Mouse (Mus musculus) intestine, postnatal 0 days (tissue): ENCODE data around the gene Olfr313. TPM values are rescaled to one million over a fixed set of nuclear protein-coding genes. Genes with fewer than 3 reads are reported as not detected.
A peak's percentile ranks its signal among the peaks of the same experiment; 100 is the strongest.

Experiments
- ATAC-seq: fragments of 200-750 bp; cut with Nextera tagmentation; 2 replicates; pipeline ENCODE4 v1.8.0; 2017; ENCODE audit warnings: mild to moderate bottlenecking, moderate TSS enrichment, moderate library complexity
- H3K27ac ChIP-seq: fragments of 300-500 bp; sonication (generic); 2 replicates; pipeline ENCODE4 v1.5.1; 2014; ENCODE audit warnings: mild to moderate bottlenecking, low read depth, low read length, moderate library complexity
- H3K27me3 ChIP-seq: fragments of 300-500 bp; sonication (generic); replicated peaks from 2 replicates; pipeline ENCODE4 v1.6.1; 2014; ENCODE audit warnings: low read length, mixed read lengths; ENCODE audit not compliant: control insufficient read depth, insufficient read depth
- H3K36me3 ChIP-seq: fragments of 300-500 bp; sonication (generic); 2 replicates; pipeline ENCODE4 v1.6.1; 2014; ENCODE audit warnings: mild to moderate bottlenecking, moderate library complexity; ENCODE audit not compliant: control insufficient read depth, insufficient read depth
- H3K4me1 ChIP-seq: fragments of 300-500 bp; sonication (generic); replicated peaks from 2 replicates; pipeline ENCODE4 v1.6.1; 2014; ENCODE audit warnings: antibody characterized with exemption, low read length, mixed read lengths; ENCODE audit not compliant: control insufficient read depth, insufficient read depth
- H3K4me2 ChIP-seq: fragments of 300-500 bp; sonication (generic); replicated peaks from 2 replicates; pipeline ENCODE4 v1.6.1; 2014; ENCODE audit warnings: low read depth, mild to moderate bottlenecking, moderate library complexity
- H3K4me3 ChIP-seq: fragments of 300-500 bp; sonication (generic); 2 replicates; pipeline ENCODE4 v1.5.1; 2014; ENCODE audit warnings: low read depth, low read length
- H3K9ac ChIP-seq: fragments of 300-500 bp; sonication (generic); 2 replicates; pipeline ENCODE4 v1.6.1; 2014; ENCODE audit warnings: mild to moderate bottlenecking, low read depth, low read length
- H3K9me3 ChIP-seq: fragments of 300-500 bp; sonication (generic); 2 replicates; pipeline ENCODE4 v1.6.1; 2016; ENCODE audit warnings: mixed run types; ENCODE audit not compliant: control insufficient read depth
- CTCF ChIP-seq: sonication (generic); IDR thresholded peaks from 2 replicates; pipeline ENCODE4 v1.5.1; 2016; ENCODE audit warnings: low read depth, mild to moderate bottlenecking, control low read depth, antibody characterized with exemption, moderate library complexity
- WGBS: fragments of 180-500 bp; shearing (Covaris S2); extraction: QIAGEN DNeasy Blood & Tissue Kit; methylation state at CpG from one replicate; pipeline ENCODE4 v1.1.7; 2014; 5-methylcytosine and 5-hydroxymethylcytosine counted together
- polyA plus RNA-seq: library from polyadenylated mRNA; unstranded; fragments of >200 nt; fragmentation: Nextera tagmentation; extraction: Ambion mirVana; gene quantifications from 2 replicates; pipeline ENCODE4 v1.2.1, GENCODE M21; 2015

Olfr313 gene
- polyA plus RNA-seq, 1 experiment from 2014 or later: not detected

DNA sequence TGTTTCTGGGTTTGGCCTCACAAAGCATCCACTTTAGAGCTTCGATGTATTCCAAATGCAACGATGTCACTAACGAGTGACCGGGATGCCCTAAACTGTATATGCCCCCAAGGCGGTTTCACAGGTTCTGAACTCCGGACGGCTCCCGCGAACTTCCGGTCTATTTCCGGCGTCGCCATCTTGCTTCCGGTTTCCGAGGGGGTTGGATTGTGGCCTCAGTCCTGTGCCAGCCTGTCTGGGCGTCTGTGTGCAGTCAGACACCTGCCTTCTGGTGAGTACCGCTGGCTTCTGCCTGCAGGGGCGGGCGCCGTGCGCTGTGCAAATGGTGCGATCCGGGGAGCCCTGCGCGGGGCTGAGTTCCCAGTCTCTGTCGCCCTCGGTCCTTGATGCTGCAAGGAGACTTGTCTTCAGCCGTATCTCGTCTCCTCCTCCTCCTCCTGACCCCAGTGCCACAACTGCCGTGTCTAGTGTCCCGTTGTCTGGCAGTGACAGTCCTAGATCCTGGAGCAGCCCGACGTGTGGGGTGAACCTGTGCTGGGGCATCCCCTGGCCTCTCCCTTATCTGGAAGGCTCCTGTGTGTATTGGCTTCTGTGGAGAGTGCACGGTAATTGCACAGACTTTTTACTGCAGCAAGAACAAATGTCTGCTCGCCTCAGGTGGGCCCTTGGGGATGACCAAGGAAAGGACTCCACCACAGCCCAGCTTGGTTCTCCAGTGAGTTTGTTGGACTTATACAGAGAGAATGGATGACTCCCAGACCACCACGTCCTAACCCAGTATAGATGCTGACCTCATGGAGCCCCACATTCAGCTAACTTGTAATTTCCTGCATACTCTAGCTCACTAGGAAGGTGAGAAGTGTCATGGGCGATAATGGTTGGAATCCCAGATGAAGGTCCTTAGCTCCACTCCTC, 52.5 kb downstream of the Olfr313 start, which contains the start of gene 2810021J22Rik:
TSS of gene 2810021J22Rik (plus strand) at position 178 of the 915 bp plus-strand sequence.
- peak within 1 kb of the TSS; percentile 71 for H3K4me3 ChIP-seq
- 2% methylated on average over 37 of the region's 37 CpGs for WGBS
- peak; percentile 90 for ATAC-seq

DNA sequence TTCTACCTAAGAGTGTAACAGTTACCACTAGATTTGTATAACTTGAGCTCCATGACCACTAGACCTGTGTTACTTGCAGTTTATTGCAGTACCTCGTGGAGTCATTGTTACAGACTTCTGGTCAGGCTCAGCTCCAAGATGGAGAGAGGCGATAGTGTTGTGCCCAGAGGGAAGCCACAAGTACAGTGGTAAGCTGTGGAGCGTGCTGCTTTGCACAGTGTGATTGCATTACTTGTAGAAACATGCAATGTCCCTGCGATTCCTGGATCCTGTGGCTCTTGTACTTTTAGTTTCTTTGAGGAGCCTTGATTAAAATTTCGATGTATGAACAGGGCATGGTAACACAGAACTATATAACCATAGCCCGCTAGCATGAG, 53.1 kb downstream of the Olfr313 start:
- Histone ChIP-seq H3K4me1 (no peaks in the 10 kb centered on the region; the same call in 1 of the 2 replicates), H3K4me3 (peak overlapping the region; percentile 71; the same call in 1 of the 2 replicates), H3K27me3 (no peaks in the 10 kb centered on the region), H3K9ac (no peak overlapping the region), H3K9me3 (no peaks in the 10 kb centered on the region), H3K36me3 (no peaks in the 10 kb centered on the region), H3K27ac (no peak overlapping the region), H3K4me2 (peak overlapping the region; percentile 77)
- no peak for ATAC-seq
- no peak for TF ChIP-seq CTCF
- 65% methylated on average over 6 of the region's 6 CpGs for WGBS

More for the DNA sequence above, 52.5 kb downstream of the Olfr313 start, which contains the start of gene 2810021J22Rik:
- H3K27me3 ChIP-seq: no peaks in the 10 kb centered on the region
- no peaks in the 10 kb centered on the region for H3K9me3 ChIP-seq
- H3K9ac ChIP-seq: peak within 1 kb of the TSS; percentile 62
- H3K36me3 ChIP-seq: no peaks in the 10 kb centered on the region
- H3K27ac ChIP-seq: peak within 1 kb of the TSS; percentile 70
- H3K4me1 ChIP-seq: no peaks in the 10 kb centered on the region; the same call in 1 of the 2 replicates
- H3K4me2 ChIP-seq: peak within 1 kb of the TSS; percentile 77
- peak; percentile 41; the same call in 1 of the 2 replicates for TF ChIP-seq CTCF

Other genes with a start within 250 kb of the Olfr313 start
- gene Olfr224, start 244.4 kb upstream of the Olfr313 start, polyA plus RNA-seq: not detected in 2 replicates
- not detected in 2 replicates for gene Olfr325, start 237.3 kb upstream of the Olfr313 start, polyA plus RNA-seq
- not detected in 2 replicates for gene Olfr324, start 219.9 kb upstream of the Olfr313 start, polyA plus RNA-seq
- gene 2210407C18Rik, start 198.9 kb upstream of the Olfr313 start, polyA plus RNA-seq: 24.5 and 49.3 TPM in 2 replicates
- gene Olfr323, start 184.5 kb upstream of the Olfr313 start, polyA plus RNA-seq: not detected in 2 replicates
- not detected in 2 replicates for gene Trim58, start 174.5 kb upstream of the Olfr313 start, polyA plus RNA-seq
- gene Olfr322, start 156.2 kb upstream of the Olfr313 start, polyA plus RNA-seq: not detected in 2 replicates
- gene Olfr320, start 133.9 kb upstream of the Olfr313 start, polyA plus RNA-seq: not detected in 2 replicates
- not detected in 2 replicates for gene Olfr319, start 115.8 kb upstream of the Olfr313 start, polyA plus RNA-seq
- gene Olfr318, start 91.0 kb upstream of the Olfr313 start, polyA plus RNA-seq: not detected in 2 replicates
- gene Olfr317, start 75.8 kb upstream of the Olfr313 start, polyA plus RNA-seq: not detected in 2 replicates
- gene Olfr316, start 62.3 kb upstream of the Olfr313 start, polyA plus RNA-seq: not detected in 2 replicates
- not detected in 2 replicates for gene Olfr315, start 41.8 kb upstream of the Olfr313 start, polyA plus RNA-seq
- gene Olfr314, start 32.0 kb upstream of the Olfr313 start, polyA plus RNA-seq: not detected in 2 replicates
- 1.9 and 4.1 TPM in 2 replicates for gene Fam183b, start 13.0 kb upstream of the Olfr313 start, polyA plus RNA-seq
- gene Olfr312, start 14.2 kb downstream of the Olfr313 start, polyA plus RNA-seq: not detected in 2 replicates
- not detected in 2 replicates for gene Olfr311, start 24.3 kb downstream of the Olfr313 start, polyA plus RNA-seq
- 1.6 and 1.9 TPM in 2 replicates for gene Gm12258, start 32.2 kb downstream of the Olfr313 start, polyA plus RNA-seq
- gene 2810021J22Rik, start 52.2 kb downstream of the Olfr313 start, polyA plus RNA-seq: 1.9 and 2.1 TPM in 2 replicates
- gene Zfp39, start 89.2 kb downstream of the Olfr313 start, polyA plus RNA-seq: 1.5 and 1.6 TPM in 2 replicates
- gene Btnl10, start 102.9 kb downstream of the Olfr313 start, polyA plus RNA-seq: not detected in 2 replicates
- gene Rnf187, start 123.9 kb downstream of the Olfr313 start, polyA plus RNA-seq: 113 and 117 TPM in 2 replicates
- 6.9 and 7.8 TPM in 2 replicates for gene Hist3h2ba, start 133.9 kb downstream of the Olfr313 start, polyA plus RNA-seq
- gene Hist3h2a, start 139.7 kb downstream of the Olfr313 start, polyA plus RNA-seq: 15.8 and 16.7 TPM in 2 replicates
- gene Trim17, start 139.7 kb downstream of the Olfr313 start, polyA plus RNA-seq: 0.08 and 0.12 TPM in 2 replicates
- 8.9 and 9.7 TPM in 2 replicates for gene Trim11, start 163.1 kb downstream of the Olfr313 start, polyA plus RNA-seq